Mouse (Mus musculus) liver, adult (tissue): ENCODE data around the gene Tdrd6.

Experiments used
- GATA4 ChIP-seq: IDR thresholded peaks from 2 replicates; pipeline ENCODE4 v1.6.1; 2014; ENCODE audit warnings: mild to moderate bottlenecking, low read length; ENCODE audit not compliant: insufficient replicate concordance

Gene Tdrd6

DNA sequence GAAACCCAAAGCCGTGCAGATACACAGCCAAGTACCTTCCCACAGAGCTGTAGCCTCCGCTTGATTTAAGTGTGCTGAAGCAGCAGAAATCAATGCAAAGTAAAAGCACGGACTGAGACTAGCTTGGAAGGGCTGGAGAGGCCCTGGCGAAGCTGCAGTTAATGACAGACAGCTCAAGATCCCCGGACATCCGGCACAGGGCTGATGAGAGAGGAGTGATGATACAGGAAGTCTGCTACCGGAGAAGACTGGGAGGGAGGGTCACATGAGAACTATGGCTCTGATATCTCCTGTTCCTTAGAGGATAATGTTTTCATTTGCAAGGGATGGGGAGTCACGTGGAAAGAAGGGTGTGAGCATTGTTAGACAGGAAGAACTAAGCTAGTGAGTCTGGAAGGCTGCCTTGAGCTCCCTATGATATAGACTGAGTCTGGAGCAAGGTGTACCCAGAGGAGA is 49.1 kb downstream of the Tdrd6 start:
- TF ChIP-seq GATA4, result peak; percentile 67; the same call in 1 of the 2 replicates

DNA sequence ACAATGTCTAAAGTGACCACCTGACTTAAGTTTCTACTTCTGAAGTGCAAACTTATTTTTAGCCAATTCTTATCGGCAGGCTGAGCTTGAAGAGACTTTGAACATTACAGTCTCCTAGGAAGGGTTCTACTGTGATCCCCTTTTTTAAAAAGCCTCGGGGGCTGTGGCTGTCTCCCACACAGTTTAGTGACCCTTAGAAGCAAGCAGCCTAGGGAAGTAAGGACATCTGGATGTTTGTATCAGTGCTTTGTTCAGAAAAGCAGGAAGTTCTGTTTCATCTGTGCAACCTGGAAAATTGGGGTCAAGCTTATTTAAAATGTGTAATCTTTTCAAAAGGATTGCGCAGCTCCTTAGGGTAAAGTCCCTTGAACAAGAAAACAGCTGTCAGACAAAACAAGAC is 49.6 kb downstream of the Tdrd6 start:
- no peak for TF ChIP-seq GATA4

DNA sequence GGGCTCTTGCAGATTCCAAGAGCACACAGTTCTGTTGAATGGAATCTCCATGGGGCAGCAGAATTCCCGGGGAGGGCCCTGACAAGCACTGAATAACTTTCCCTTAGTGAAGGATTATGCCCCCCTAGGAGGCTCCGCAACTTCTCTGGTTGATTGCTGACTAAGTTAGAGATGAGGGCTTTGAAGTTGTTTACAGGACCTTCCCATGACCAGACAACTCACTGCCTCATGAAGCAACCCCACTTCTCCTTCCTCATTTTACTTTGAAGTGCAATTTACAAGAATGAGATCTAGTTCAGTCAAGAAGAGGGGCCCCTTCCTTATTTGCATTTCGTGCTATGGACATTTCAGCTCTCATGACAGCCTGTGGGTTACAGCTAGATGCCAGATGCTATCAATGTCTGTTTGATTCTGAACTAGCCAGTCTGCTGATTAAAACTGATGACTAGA is 56.5 kb downstream of the Tdrd6 start:
- TF ChIP-seq GATA4, result no peak

- TF ChIP-seq GATA4, result no peak
Measured at GRCm38 (mm10) chr17:43569287-43569686, 60.8 kb downstream of the Tdrd6 start.

- TF ChIP-seq GATA4, result no peak
Measured at GRCm38 (mm10) chr17:43567992-43568888, 61.9 kb downstream of the Tdrd6 start, which contains the start of gene Pla2g7. Pla2g7 (plus strand) TSS chr17:43568098.

DNA sequence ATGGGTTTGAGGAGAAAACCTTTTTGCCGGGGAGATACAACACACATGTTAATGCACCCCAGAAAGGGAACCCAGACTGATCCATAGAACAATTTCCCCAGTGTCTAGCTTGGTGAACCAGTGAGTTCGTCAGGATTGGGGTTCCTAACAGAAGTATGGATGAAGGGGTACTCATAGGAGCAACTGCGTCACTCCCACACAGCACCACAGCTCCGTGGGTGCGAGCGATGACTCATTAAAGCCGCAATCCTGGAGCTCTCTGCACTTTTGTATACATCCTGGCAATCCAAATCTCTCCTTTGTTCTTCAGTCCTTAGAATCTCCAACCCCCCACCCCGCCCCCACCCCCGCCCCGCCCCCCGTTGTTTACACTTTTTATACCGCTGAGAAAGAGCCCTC is 62.5 kb downstream of the Tdrd6 start:
- no peak for TF ChIP-seq GATA4
